Mouse (Mus musculus): ENCODE measurements around the gene Cep57. TPM values are rescaled to one million over a fixed set of nuclear protein-coding genes. Genes with fewer than 3 reads are reported as not detected.
"Not testable (repeated sequence)": the region's sequence is repeated elsewhere in the genome, so short reads cannot be mapped to it uniquely, and the experiment has no call there.

The Cep57 gene
- total RNA-seq, 2 experiments from 2014 or later = 15.6 to 17.7 TPM

DNA sequence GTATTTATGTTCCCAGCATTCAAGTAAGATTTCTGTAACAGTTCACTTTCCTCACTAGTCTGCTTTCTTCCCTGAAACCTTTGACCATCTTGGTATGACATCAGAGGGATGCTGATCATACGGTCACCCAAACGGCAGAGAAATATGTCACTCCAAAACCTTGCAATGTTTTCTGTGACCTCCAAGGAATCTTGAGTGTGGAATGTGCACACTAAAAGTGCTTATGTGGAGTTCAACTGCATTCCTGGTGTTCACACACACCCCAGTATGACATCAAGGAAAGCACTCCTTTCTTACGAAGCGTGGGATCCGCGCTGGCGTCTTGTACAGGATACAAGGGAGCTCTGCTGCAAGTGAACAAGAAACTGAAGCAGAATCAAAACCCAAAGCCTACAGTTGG lies 20.1 kb downstream of the Cep57 start:
- no peak for DNase-seq (ENCODE audit: low spot score in 2 of 2)
- intact Hi-C loops (cut with DNase I) = no loop called here

GRCm38 (mm10) chr9:13804480-13804879 lies 22.4 kb downstream of the Cep57 start:
- intact Hi-C loops (cut with DNase I) = no loop called here
- no peak for DNase-seq (ENCODE audit: low spot score in 2 of 2)

DNA sequence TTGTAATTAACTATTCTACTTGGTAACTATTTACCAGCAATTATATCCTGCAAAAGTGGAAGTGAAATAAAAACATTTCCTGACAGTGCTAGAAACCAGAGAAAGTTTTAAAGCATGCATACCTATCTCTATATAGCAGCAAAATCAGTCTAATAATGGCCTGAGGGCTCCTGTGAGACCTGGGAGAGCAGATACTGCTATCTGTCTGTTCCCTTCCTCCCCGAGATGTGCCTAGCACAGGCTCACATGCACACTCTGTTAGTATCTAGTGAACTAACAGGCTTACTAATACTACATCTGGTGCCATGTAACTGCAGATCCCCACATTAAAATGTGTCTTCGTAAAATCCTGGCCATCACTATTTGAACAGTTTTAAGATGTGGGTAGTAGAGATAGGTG lies 32.2 kb downstream of the Cep57 start:
- no peak for DNase-seq (ENCODE audit: low spot score in 2 of 2)
- intact Hi-C loops (cut with DNase I) = no loop called here

DNA sequence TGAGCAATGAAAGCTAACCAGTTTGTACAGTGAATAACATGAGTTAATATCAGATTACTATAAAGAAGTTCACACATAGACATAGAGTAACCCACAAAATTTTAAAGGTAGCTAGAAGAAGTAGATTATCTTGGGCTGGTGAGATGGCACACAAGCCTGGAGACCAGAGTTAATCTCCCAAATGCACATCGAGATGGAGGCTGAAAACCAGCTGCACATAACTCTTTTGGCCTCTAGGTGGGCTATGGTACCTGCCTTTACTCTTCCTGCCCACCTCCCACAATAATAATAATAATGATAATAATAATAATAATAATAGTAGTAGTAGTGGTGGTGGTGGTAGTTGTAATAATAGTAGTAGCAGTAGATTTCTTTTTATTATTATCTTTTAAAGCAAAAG lies 32.6 kb downstream of the Cep57 start:
- DNase-seq (ENCODE audit: low spot score in 2 of 2) = no peak
- intact Hi-C loops (cut with DNase I) = no loop called here

DNA sequence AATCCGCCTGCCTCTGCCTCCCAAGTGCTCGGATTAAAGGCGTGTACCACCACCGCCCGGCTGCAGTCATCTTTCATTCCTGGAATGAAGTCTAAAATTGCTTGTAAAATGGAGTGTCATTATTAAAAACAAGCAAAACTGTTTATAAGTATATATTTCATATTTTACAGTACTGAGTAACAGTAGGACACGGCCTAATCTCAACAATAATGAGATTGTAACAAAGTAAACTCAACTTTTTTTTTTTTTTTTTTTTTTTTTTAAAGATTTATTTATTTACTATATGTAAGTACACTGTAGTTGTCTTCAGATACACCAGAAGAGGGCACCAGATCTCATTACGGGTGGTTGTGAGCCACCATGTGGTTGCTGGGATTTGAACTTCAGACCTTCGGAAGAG lies 36.0 kb downstream of the Cep57 start:
- intact Hi-C loops (cut with DNase I); DNase-seq (ENCODE audit: low spot score in 2 of 2): not testable (repeated sequence)

DNA sequence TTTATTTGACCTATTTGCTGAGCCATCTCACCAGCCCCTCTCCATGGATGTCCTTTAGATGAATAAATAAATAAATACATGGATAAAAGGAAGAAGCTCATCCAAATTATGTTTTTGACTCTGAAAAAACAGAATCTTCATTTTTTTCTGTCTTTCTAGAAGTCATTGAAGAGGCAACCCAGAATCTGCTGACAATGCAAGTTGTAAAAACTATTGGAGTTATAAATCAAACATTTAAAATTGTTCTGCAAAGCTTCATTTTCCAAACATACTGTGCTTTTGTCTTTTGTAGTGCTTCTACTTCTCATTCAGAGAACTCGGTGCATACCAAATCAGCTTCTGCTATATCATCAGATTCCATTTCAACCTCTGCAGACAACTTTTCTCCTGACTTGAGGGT lies 44.9 kb downstream of the Cep57 start:
- intact Hi-C loops (cut with DNase I) = no loop called here

GRCm38 (mm10) chr9:13774732-13775131 lies 52.2 kb downstream of the Cep57 start:
- DNase-seq (ENCODE audit: low spot score in 2 of 2) = no peak
- intact Hi-C loops (cut with DNase I) = no loop called here

More for the DNA sequence above, 44.9 kb downstream of the Cep57 start:
- DNase-seq (ENCODE audit: low spot score in 2 of 2) = no peak

DNA sequence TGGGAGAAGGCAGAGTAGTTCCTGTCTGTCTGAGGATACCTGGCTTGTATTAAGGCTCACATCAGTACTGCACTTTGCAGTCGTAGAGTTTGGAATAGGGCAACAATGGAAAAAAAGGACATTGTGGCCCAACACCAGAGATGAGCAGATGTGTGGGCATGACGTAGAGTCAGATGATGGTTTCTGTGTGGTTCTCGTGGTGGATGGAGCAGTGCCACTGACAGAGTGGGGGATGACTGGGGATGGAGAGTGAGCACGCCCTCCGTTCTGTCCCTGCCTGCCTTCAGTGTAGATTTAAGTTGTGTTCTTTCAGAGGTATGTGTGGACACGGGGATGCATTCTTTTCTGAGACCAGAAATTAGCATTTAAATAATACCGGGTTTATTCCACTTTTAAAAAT lies 60.3 kb downstream of the Cep57 start:
- intact Hi-C loops (cut with DNase I) = no loop called here
- peak in 1 of 2 experiments; percentile 25 for DNase-seq (ENCODE audit: low spot score in 2 of 2)

DNA sequence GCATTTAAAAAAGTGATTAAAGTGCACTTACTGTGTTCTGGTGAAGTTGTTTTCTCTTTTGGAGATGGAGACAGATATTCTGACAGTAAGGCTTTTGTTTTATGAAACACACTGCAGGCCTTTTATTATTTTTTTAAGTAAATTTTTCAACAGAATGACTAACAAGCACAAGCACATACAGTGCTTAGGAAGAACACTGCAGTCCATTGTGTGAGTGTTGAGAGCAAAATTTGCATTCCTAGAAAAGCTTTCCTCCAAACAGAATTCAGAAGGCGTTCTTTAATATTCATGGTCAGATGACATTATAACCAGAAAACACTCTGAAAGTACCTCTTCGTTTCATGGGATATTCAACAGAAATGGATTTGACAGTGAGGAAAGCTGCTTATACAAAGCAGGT lies 61.3 kb downstream of the Cep57 start:
- intact Hi-C loops (cut with DNase I) = no loop called here
- no peak for DNase-seq (ENCODE audit: low spot score in 2 of 2)

GRCm38 (mm10) chr9:13760430-13760829 lies 66.5 kb downstream of the Cep57 start:
- intact Hi-C loops (cut with DNase I) = no loop called here
- DNase-seq (ENCODE audit: low spot score in 2 of 2) = no peak

Other genes starting within 250 kb of the Cep57 start
- gene Mtmr2, start 78.7 kb downstream of the Cep57 start, total RNA-seq (2021) = 10 to 100 TPM; 45.1 to 54.8 TPM
- 10 to 100 TPM; 16.7 to 17.5 TPM for gene Fam76b, start 609 bp upstream of the Cep57 start, total RNA-seq (2021)